Mouse (Mus musculus) spleen, postnatal 4 days (tissue): ENCODE measurements around the gene Gab1.

Experiments
- DNase-seq, 2 experiments: peaks; one replicate each; pipeline ENCODE4 v3.0.0; 2022; ENCODE audit warnings: low spot score in 2 of 2

Gab1 gene

DNA sequence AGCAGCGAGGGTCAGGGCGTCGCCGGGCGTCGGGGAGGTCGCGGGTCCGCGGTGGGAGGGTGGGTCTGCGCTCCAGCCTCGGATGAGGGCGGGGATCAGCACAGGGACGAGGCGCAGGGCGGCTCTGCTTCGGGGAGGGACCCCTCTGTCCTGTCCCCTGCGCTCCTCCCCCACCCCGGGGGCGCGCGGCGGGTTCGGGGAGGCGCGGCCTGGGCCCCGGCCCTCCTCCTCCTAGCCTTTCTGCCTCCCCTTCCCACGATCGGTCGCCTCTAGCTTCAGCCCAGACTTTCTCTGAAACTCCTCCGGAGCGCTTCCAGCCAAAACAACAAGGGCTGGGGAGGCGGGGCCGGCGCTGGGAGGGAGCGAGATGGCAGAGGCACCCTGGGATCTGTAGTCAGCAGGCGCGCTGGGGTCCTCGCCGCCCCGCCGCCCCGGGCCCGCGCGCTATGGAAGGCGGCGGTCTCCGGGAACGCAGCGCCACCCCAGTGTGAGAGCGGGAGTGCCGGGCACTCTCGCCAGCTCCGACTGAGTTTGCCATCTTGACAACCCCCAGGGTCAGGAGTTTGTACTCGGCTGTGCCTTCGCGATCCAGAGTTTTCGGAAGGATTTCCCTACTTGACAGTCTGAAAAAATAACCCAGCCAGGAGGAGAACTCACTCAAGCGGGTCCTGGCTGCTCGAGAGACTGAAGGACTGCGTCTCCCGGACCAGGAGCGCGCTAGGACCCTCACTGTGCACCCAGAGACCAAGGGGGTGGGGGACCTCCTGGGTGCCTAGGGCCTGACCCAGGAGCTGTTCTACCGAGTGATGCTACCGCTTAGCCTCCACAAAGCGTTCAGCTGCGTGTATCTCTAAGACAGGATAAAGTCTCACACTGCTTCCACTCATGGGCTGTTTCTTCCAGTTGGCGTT is at the start of gene Gab1:
TSS of gene Gab1 (minus strand) at position 324 of the 911 bp plus-strand sequence.
- DNase-seq, result peak in 1 of 2 experiments; percentile 63

DNA sequence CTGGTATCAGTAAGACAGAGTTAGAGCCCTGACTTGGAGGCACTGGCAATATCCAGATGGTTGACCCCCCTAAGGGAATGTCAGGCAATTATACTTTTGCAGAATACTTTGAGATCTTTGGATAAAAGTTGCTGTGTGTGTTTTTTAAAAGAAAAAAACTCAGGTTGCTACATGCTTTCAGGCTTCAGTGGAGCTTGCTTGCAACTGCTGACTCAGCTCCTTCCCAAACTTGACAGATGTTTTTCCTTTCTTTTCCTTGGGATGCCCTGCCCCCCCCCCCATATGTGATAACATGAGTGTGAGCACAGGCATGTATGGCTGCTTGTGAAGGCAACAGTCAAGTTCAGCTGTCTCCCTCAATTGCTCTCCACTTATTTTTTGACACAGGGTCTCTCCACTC is 48.5 kb upstream of the Gab1 start:
- no peak for DNase-seq

GRCm38 (mm10) chr8:80923794-80924316 is 43.5 kb upstream of the Gab1 start:
- no peak for DNase-seq

DNA sequence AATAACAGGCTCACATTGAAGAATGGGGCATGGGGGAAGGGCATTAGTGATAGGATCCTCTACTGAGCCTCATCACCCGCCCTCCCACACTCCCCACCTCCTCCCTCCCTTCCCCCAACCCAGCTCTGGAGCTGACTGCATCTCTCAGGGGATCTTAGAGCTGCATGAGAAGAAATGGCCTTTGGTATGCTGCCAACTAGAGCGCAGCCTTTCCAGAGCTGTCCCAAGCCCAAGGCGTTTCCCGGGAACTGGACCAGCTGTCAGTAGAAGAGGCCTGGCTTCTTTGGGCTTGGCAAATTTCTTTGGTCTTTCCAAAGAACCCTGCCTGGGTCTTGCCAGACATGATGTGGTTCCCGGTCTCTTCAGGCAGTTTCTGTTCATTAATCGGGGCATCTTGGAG is 42.3 kb upstream of the Gab1 start:
- DNase-seq, result peak in 1 of 2 experiments; percentile 18

DNA sequence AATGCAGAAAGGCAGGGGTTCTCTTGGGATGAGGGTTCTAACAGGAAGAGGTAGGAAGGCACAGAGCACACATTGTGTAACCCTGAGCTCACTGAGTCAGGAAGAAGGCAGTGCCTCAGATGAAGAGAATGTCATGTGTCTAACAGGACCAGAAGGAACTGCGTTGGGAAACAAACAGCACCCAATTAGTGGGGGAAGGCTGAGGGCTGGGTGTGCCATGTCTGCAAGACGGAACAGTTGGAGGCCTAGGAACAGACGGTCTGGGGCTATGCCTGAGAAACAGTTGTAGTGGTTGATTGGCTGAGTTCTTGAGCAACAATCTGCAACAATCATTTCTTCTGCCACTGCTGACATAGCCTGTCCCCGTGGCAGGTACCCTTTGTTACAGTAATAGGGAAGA is 38.8 kb upstream of the Gab1 start:
- no peak for DNase-seq

- no peak for DNase-seq
These were observed 38.2 kb upstream of the Gab1 start for GRCm38 (mm10) chr8:80918531-80918930.

DNA sequence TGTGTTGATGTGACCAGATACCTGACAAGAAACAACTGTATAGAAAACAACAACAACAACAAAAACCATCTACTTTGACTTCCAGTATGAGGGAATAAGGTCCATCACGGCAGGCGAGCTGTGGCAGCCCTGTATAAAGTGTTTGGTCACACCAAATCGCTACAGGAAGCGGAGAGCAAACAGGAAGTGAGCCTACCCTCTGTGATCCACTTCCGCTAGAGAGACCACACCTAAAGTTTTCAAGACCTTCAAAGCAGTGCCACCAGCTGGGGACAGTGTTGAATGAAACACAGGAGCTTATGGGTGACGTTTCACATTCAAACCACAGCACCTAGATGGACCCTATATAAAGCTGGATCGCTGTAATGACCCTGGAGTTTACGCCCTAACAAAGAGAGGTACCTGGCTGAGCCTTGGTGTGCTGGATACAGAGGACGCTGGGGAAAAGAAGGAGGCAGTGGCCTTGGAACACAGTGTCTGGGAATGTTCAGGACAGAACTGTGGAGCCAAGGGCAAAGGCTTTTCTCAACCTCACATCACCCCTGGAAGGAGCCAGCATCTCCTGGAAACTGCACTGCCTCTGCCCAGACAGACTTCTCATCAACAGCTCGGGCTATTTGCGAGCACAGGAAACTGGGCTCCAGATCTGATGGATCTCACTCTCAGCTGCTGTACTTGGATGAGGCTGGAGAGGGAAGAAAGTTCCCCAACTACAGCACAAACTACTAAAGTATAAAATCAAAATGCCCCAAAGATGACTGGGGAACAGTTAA is 36.3 kb upstream of the Gab1 start:
- DNase-seq, result no peak

- DNase-seq, result no peak
These were observed 32.9 kb upstream of the Gab1 start for GRCm38 (mm10) chr8:80913016-80913748.

GRCm38 (mm10) chr8:80911400-80911799 is 31.1 kb upstream of the Gab1 start:
- DNase-seq, result no peak

DNA sequence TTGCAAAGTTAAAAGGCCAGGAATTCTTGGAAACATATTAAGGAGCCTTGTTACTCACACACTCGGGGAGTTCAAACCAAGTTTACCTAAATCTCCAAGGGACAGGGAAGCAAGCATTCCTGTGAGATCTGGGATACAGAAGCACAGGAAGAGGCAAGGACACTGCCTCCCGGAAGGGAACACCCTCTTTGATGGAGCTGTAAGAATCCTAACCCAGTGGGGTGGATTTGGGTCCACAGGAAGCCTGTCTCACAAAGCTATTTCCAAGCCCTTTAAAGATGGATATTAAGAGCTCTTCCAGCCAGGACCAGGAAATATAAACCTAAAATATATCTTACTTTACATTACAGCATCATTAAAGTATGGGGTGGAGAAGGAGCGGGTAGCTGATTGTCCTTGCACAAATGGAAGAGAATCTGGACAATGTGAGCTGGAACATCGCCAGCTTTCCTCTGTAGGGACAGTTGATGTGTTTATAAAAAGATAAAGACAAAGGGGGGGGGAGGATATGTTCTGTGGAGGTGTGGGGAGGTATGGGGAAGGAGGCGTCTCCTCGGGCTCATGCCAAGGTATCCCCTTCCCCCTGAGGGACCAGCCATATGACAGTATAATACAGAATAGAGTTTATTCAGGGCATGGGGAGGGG is 28.1 kb upstream of the Gab1 start:
- no peak for DNase-seq

DNA sequence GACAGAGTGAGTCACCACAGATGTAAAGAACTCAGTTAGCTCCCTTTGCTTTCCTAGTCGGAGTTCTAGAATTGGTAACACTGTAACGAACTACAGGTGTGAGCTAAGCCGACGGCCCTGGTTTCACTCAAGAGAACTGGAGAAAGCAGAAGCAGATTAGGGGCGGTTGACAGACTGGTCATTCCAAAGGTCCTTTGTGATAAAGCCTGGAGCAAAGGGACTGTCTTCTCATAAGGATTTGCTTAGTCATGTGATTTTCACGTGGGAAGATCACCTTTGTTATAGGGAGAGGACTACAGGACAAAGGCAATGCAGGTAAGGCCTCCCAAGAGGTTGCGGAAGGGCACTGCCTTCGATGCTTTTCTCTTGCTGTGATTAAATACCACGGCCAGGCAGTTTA is 22.0 kb upstream of the Gab1 start:
- no peak for DNase-seq

- no peak for DNase-seq
These were observed 19.0 kb upstream of the Gab1 start for GRCm38 (mm10) chr8:80899364-80899763.

DNA sequence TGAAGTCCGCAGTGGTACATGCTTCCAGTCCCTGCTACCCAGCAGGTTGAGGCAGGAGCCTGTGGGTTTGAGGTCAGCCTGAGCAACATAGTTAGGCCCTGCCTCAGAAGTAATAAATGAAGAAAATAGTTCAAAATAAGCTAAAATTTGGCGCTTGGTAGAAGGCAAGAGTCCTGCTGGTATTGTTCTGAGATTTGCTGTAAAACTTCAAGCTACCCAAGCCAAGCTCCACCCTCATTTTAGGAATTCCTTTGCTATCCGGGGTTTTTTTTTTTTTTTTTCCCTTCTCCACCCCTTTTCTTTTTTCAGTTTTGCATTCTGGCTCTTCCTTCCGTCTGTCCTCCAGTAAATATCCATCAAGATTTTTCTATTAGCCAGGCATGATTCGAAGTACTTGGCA is 15.7 kb upstream of the Gab1 start:
- DNase-seq, result no peak

DNA sequence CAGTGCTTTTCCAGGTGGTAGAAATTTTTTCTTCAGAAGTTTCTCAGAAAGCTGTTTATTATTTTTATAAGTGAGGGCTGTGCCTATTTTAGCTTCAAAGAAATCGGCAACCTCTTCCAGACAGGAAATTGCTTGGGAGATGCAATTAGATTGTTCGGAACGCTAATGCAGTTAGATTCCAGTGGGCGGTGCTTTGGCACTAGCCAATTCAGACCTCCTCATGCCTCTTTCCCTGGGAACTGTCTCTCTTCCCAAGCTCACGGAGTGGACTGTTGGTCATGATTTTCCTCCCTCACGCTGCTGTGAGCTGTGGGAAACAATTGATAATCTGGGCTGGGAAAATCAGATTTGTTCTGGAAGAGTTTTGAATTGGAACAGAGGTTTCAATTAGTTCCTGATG is 15.1 kb upstream of the Gab1 start:
- no peak for DNase-seq

DNA sequence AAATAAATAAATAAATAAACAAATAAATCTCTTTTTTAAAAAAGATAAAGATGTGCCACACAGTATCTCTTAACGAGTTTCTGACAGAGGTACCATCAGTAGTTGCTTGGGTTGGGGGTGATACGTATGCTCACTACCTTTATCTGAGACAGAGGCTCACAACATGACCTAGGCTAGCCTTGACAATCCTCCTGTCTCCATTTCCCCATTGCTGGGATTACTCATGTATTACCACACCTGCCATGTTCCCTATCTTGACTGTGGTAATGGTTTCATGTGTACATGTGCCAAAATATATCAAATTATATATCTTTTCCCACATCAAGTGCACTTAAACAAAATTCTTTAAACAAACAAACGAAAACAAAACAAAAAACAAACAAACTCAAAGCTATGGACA is 14.2 kb upstream of the Gab1 start:
- DNase-seq, result no peak

DNA sequence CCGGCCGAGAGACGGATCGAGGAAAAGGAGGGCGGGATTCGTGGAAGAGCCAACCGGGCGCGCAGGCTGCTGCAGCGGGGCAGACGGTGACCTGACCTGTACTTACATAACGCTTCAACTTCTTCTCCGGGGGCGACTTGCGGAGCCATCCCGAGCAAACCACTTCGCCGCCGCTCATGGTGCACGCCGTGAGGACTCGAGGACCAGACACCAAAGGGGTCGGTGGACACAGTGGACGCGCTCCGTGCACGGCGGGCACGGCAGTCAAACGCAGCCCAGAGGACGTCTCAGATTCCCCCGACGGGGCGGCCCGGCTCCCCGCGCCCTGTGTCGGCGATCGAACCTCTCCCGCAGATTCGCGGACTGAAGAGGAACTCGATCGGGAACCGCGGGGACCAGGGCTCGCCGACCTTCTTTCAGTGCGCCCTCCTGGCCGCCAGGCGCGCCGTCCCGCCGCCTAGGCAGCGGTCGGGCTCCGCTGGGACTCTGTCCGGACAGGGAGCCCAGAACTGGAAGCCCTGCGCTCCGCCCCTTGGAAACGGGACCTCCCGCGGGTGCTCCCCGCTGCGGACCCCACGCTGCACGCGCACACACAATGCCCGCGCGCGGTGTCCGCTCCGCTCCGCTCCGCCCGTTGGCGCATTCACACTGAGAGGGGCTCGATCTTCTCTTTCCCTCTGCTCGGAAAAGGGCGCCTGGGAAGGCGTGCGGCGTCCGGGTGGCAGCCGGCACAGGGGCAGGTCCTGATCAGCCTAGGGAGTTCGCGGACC is 708 bp downstream of the Gab1 start:
- peak; percentile 52 to 80 for DNase-seq

GRCm38 (mm10) chr8:80878801-80879425 is 1.4 kb downstream of the Gab1 start:
- no peak for DNase-seq

GRCm38 (mm10) chr8:80878146-80878545 is 2.2 kb downstream of the Gab1 start:
- no peak for DNase-seq

DNA sequence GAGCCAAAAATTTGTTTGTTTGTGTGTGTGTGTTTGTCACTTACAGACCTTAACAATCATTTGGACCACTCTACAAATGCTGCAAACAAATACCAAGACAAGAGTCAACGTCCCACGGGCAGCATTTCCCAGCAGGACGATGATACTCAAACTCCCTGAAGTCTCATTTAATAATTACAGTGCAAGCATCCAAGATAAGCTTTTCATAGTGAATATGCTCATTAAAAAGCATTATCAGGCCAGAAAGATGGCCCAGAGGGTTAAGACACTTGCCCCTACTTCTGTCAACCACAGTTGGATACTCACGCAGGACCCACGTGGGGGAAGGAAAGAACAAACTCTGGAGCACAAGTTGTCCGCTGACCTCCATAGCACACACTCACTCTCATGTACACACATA is 4.8 kb downstream of the Gab1 start:
- DNase-seq, result no peak

DNA sequence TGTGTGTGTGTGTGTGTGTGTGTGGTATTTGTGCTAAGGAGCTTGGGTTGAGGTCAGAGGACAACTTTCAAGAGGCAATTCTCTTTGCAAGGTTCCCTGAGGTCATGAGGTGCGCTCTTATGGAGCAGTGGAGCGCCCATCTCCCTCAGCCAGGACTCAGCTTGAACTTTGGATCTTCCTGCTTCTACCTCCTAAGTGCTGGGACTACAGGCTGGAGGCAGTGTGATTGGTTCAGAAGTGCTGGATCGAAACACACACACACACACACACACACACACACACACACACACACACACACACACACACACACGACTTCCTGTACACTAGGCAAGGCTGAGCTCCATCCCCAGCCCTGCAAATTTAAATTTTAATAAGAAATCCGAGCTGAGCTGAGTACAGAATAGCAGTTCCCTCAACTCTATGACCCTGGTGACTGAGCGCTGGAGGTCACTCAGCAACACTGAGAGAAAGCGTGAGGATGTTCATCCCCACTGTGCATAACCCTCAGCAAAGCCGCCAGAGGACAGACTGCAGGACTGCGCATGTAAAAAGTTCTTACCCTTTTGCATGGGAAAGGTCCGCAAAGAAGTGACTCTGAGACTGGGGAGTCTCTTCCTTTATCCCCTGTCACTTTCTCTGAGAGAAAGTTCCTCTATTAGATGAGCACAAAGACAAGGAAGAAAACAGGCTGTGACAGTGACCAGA is 6.4 kb downstream of the Gab1 start:
- DNase-seq, result no peak
